Mouse (Mus musculus): ENCODE data around the gene Tns3.
A peak's percentile ranks its signal among the peaks of the same experiment; 100 is the strongest.

Gene Tns3

DNA sequence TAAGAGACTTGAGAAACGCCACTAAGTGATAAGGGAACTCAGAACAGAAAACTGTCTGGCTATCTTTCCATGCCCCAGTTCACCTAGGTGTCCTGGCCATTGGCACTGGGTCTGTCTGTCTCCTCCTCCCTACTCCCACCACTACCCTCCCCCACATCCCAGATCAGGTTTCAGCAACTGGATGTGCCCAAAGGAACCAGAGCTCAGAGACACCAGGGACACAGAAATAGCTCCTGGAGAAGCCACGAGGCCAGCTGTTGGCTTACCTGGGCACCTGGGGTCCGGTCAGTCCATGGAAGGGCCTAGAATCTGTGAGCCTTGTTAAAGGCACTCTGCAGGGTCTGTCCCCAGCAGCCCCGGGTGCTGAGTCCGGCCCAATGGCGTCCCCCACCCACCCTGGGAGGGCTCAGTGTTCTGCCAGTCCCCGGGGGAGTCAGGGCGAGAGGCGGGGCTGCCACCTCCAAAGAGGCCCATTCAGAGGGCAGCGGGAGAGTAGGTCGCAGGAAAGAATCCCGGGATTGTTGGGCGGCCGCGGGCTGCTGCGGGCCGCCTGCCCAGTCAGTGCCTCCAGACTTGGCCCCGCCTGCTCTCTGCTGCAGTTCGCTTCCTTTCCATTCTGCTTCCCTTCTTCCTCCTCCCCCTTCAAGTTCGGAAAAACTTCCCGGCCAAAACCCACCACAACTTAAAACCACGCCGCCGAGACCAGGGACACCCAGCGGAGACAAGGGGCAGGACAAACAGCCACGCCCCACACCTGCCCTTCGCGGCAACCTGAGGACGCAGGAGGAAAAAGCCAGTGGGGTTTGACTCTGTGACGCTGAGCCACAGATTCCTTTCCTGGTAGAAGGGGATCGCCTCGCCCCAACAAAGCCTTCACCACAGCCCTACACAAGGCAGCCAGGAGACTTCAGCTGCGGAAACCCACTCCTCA, 195.9 kb downstream of the Tns3 start:
- DNase-seq = peak; percentile 68 to 77

DNA sequence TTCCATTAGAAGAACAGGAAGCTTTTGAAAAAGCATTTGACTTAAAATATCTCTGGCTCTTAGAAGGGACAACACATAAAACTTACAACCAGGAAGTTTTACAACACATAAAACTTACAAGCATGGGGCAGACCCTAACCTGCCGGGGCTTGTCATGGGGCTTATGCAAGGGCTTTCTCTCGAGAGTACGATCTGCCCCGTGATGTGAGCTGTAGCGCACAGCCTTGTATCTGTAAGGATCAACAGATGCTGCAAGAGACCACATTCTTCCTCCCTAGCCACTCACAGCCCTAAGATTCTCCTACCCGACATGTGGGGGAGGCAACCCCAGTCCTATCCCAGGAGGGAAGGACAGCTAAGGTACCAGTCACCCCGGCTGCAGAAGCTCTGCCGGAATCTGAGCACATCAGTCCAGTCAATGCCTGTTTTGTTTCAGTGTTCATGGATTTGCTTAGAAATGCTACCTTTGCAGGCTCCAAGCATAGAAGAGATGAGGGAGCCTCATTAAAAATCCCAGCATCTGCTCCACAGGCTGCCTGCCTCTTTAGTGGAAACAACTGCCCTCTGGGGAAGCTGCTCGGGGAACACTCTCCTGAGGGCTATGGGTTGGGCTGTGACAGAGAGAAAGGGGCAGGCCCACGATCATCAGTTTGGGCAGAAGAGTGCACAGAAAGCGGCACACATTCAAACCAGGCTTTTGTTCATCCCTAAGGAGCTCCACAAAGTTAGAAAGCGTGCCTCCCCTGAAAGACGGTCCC, 196.8 kb downstream of the Tns3 start:
- DNase-seq = no peak

DNA sequence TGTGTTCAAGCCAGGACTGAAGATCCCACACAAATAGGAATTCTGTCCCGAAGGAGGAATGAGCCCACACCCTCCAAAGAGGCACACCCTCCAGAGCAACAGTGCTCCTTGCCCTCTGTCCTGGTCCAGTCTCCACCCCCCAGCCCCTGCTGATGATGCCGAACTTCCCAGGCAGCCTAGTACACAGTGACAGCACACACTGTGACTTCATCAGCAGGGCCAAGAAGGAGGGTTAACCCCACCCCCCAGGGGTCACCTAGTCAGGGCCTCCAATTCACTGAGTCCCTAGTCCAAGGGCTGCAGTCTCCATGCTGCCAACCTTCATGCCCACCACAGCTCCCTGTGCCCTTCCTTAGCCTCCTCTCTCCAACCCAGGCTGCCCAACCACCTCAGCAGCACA, 200.5 kb downstream of the Tns3 start:
- DNase-seq = no peak

DNA sequence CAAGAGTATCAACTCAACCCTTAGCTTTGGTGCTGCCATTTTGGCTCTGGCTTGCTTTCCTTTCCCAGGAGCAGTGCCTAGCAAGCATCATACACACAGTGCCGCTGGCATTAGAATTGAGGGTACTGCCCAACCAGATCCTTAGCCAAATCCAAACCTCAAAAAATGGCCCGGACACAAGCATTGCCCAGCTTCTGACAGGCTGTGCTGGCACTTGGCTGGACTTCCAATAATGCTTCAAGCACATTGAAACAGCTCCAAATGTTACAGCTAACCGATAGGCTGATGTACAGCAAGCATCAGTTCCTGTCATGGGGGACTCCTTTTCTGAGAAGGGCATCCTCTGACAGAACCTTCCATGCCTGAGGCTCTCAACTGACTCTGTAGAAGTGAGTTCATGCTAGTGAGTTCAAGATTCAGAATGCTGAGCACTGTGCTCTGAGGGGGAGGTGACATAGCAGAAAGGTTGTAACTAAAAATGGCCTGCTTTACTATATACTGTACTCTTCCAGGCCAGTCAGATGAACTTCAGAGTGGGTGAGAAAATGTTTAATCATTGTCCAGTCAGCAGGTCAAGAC, 201.4 kb downstream of the Tns3 start:
- DNase-seq = peak in 1 of 2 experiments; percentile 28

GRCm38 (mm10) chr11:8460835-8461234, 203.5 kb downstream of the Tns3 start:
- DNase-seq = no peak

GRCm38 (mm10) chr11:8457951-8458350, 206.4 kb downstream of the Tns3 start:
- DNase-seq = peak; percentile 62 to 63

- peak; percentile 49 to 56 for DNase-seq
Measured at GRCm38 (mm10) chr11:8456586-8457285, 207.6 kb downstream of the Tns3 start.

DNA sequence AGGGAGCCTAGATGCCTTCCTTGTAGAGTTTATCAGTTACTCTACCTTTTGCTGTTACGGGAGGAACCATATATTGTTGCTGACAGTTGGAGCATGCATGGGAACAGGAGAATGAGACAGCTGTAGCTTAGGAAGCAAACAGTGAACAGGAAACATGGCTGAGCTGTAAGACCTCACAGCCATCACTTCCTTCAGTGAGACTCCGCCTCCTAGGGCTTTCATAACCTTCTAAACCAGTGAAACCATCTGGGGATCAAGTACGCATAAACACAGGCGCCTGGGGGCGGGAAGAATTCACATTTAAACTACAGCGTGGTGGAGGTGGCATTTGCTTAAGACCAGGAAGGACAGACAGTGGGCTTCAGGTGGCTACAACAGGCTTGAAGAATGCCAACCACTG, 208.7 kb downstream of the Tns3 start:
- no peak for DNase-seq

GRCm38 (mm10) chr11:8453252-8453651, 211.1 kb downstream of the Tns3 start:
- peak; percentile 57 to 62 for DNase-seq

- DNase-seq = no peak
Measured at GRCm38 (mm10) chr11:8451597-8452201, 212.6 kb downstream of the Tns3 start.

- DNase-seq = no peak
Measured at GRCm38 (mm10) chr11:8450540-8450939, 213.8 kb downstream of the Tns3 start.

DNA sequence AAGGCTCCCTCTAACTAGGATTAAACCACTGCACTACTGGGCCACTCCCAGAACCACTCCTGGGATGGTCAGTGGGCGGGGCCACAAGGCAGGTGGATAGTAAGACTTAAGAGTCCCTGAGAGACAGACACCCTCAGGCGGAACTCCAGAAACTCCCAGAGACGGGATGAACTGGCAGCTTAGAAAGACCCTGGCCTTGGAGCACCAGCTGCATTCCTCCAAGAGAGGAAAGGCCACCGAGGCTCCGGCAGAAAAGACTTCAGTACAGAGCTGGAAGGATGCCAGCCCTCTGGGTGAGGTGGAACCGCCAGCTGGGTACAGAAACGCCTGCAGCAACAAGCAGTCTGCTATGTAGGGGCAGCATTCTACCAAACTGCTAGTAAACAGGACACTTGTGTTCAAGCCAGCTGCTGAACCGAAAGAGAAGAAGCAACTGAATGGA, 218.4 kb downstream of the Tns3 start:
- DNase-seq = peak; percentile 87 to 90

DNA sequence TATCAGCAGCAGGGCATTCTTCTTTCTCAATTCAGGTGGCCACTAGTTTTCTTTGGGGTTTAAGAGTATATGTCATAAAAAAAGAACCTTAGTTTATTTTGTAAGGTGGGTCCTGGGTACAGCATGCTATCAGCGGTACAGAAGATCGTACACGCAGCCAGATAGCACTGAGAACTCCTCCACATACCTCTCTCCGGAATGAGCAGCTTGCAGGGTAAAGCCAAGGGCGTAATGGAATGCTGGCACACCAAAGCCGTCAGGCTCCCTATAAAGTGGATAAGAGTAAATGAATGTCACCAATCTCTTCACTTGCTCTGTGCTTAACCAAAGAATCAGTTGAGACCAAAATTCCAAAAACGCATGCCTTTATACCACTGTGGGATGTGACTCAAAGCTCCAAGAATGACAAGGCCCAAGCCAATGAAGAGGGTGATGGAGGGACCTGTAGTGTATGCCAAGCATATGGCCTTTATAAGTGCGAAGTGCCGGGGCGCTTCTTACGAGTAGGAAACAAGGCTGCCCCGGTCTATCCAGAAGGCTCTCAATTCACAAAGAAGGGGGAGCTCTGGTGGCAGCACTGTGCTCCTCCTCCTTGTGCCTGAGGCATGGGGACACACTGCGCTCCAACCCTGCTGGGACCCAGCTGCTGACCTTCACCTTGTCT, 219.4 kb downstream of the Tns3 start:
- DNase-seq = no peak

- no peak for DNase-seq
Measured at GRCm38 (mm10) chr11:8443539-8444292, 220.6 kb downstream of the Tns3 start.

DNA sequence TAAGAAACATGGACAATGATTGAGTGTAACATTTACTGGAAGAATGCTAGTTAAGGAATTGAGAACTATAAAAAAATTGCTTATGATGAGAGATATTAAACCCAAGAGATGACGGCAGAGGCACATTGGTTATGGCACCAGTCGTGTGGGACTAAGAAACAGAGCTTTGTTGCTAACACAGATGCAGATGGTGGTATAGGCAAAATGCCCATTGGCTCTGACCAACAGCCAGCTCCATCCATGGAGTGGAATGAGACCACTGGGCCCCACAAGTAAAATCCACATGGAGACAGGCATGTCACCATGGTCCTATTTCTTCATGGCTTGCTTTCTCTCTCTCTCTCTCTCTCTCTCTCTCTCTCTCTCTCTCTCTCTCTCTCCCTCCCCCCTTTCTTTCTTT, 223.6 kb downstream of the Tns3 start:
- peak; percentile 82 to 86 for DNase-seq

GRCm38 (mm10) chr11:8440221-8440620, 224.1 kb downstream of the Tns3 start:
- no peak for DNase-seq

DNA sequence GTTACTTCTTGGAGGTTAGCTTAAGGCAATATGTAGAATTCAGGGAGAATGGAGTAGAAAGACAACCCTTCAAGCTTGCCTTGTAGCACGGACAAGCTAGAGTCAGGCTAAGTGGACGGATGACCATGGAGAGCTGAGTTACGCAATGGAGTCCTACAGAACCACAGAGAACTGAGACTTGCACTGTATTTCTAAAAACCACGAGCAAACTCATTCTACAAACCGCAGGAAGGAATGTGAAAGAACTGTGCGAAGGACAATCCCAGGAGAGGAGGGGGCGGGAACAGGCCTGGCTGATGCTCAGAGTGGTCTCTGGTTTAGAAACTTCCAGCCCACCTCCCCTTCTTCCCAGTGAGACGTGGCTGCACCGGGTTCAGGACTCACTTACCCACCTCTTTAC, 225.3 kb downstream of the Tns3 start:
- DNase-seq = no peak

DNA sequence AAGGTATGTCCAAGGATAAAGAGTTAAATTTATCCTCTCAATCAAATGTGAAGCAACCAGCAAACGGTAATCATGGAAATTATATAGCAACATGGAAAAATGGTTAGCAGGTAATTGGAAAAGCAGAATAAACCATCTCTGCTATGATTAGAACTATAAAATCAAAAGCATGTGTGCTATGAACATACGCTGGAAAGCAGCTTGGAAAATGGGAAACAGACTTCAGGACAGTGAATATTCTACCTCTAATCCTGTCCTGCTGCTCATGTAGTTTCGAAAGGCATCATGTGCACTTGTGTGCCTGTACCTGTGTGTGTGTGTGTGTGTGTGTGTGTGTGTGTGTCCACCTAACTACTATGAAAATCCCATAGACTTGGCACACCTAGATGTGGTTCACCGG, 226.1 kb downstream of the Tns3 start:
- no peak for DNase-seq

DNA sequence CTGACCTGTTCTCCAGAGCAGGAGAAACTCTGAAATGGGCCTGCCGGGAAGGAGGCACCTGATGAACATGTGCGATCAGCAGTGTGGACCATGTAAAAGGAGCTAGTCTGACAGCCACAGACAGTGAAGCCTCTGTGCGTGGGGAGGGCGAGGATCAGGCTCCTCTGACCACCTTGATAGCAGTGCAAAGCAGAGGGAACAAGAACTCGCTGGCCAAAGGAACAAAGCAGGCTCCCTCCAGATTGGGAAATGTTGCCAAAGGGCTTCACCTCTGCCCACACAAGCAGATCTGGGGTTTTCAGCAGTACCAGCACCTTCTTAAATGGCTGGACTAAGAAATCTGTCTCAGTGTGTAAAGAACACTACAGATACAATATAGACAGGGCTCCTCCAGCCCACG, 229.2 kb downstream of the Tns3 start:
- DNase-seq = no peak

DNA sequence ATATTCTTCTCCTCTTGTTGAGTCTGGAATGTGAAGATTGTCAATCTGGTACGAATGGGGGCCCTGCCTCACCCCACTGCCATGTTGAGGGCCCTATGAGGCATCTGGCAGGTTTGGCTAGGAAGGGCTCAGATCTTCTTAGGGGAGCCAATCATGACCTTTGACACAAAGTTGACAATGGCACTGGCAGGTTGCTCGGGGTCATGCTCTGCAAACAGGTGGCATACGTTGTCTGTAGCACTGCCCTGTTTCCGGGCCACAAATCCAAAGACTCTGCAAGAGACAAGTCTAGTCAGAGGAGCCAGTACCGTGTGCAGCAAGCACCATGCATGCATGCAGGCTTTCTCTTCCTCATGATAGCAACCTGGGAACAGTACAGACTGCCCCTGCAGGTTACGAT, 230.0 kb downstream of the Tns3 start:
- no peak for DNase-seq

GRCm38 (mm10) chr11:8433443-8433842, 230.9 kb downstream of the Tns3 start:
- no peak for DNase-seq
